Mouse (Mus musculus): ENCODE data around the gene Vmn1r4.

GRCm38 (mm10) chr6:56904330-56904729 is 19.5 kb upstream of the Vmn1r4 start:
- TF ChIP-seq POLR2A (IDR thresholded peaks at IDR 0.05; ENCODE audit: borderline replicate concordance, control insufficient read depth, low read depth, low read length) (no peak), CTCF (IDR thresholded peaks at IDR 0.05; ENCODE audit: control insufficient read depth, insufficient read depth, low read length) (no peak)
